Mouse (Mus musculus): ENCODE data around the gene Cspg5. TPM values are rescaled to one million over a fixed set of nuclear protein-coding genes. Genes with fewer than 3 reads are reported as not detected.
A peak's percentile ranks its signal among the peaks of the same experiment; 100 is the strongest.

Cspg5 gene
- polyA plus RNA-seq, 1 experiment from 2014 or later, result 5.4 TPM

DNA sequence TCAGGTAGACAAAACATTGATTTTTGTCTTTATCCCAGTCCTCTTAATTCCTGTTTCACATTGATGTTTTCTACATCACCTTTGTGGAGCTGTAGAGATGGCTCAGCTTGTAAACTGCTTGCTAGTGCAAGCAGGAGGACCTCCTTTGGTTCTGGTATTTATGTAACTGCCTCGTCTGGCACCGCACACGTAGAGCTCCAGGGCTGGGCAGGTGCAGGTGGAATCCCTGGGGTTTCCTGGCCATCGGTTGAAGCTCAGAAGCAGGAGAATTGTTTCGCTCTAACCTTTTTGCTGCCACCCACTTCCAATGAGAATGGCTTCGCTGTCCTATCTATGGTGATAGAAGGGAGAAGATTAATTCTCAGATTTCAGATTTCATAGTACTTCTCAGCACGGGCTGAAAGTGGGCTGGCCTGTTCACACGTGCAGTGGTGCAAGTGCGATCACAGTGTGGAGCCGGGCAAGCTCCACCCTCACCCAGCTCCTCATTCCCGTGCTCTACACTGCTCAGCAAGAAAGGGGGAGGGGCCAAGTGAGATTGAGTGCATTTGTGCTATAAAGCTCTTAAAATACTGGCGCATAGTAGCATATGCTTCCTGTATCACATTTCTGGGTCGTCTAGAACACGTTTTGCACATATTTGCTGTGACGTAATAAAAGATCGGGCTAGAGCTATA is 13.1 kb upstream of the Cspg5 start:
- 86% methylated on average over 16 of the region's 16 CpGs for WGBS
- H3K4me2 ChIP-seq (replicated peaks), result no peak overlapping the region
- ATAC-seq (ENCODE audit: insufficient number of reproducible peaks, insufficient read depth, low FRiP score, low TSS enrichment), result no peak
- no peak overlapping the region for H3K4me3 ChIP-seq
- no peaks in the 10 kb centered on the region for H3K9me3 ChIP-seq
- no peak overlapping the region for H3K9ac ChIP-seq
- no peaks in the 10 kb centered on the region for H3K4me1 ChIP-seq
- no peaks in the 10 kb centered on the region for H3K27me3 ChIP-seq
- H3K27ac ChIP-seq, result no peak overlapping the region
- peaks cover 87% of the 10 kb centered on the region for H3K36me3 ChIP-seq

DNA sequence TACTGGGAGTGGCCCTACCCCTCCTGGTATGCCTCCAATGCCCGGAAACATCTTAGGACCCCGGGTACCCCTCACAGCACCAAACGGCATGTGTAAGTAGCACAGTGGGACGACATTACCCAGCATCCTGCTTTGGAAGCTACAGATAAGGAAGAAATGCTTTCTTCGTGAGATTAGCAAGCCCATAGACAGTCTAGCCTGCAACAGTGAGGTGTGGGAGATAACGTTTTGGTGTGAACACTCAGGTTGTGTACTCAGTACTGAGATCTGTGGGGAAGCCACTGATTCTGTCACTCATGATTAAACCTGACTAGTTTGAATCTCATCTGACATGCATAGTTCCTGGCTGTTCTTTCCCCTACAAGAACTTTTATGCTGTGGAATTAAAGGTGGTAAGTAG is 8.6 kb upstream of the Cspg5 start:
- WGBS, result 96% methylated on average over 6 of the region's 6 CpGs
- Histone ChIP-seq H3K27me3 (no peaks in the 10 kb centered on the region), H3K9ac (no peak overlapping the region), H3K4me1 (no peaks in the 10 kb centered on the region), H3K9me3 (no peaks in the 10 kb centered on the region), H3K27ac (no peak overlapping the region), H3K4me2 (replicated peaks) (no peak overlapping the region), H3K4me3 (no peak overlapping the region), H3K36me3 (peaks cover 88% of the 10 kb centered on the region)
- no peak for ATAC-seq (ENCODE audit: insufficient number of reproducible peaks, insufficient read depth, low FRiP score, low TSS enrichment)

DNA sequence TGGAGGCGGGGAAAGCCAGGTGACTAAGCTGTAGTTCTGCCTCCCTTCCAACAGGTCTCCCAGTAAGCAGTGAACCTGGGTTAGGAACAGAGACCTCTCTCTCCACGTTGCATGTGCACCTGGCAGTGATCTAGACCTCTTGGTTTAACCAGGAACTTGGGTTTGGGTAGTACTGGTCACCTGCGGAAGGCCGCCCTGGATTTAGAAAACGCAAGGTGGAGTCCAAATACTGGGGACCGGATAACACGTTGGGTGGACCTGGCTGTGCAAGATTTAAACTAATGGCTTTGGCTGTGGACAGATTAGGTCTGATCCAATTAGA is 945 bp downstream of the Cspg5 start:
- Histone ChIP-seq H3K9me3 (no peaks in the 10 kb centered on the region), H3K27me3 (peaks cover 50% of the 10 kb centered on the region), H3K4me1 (peaks cover 10% of the 10 kb centered on the region), H3K9ac (no peak overlapping the region; the same call in 1 of the 2 replicates), H3K27ac (no peak overlapping the region), H3K4me3 (peak overlapping the region; percentile 66), H3K4me2 (replicated peaks) (peak overlapping the region; percentile 100), H3K36me3 (peaks cover 16% of the 10 kb centered on the region)
- no peak for ATAC-seq (ENCODE audit: insufficient number of reproducible peaks, insufficient read depth, low FRiP score, low TSS enrichment)
- WGBS, result 23% methylated on average over 7 of the region's 7 CpGs

DNA sequence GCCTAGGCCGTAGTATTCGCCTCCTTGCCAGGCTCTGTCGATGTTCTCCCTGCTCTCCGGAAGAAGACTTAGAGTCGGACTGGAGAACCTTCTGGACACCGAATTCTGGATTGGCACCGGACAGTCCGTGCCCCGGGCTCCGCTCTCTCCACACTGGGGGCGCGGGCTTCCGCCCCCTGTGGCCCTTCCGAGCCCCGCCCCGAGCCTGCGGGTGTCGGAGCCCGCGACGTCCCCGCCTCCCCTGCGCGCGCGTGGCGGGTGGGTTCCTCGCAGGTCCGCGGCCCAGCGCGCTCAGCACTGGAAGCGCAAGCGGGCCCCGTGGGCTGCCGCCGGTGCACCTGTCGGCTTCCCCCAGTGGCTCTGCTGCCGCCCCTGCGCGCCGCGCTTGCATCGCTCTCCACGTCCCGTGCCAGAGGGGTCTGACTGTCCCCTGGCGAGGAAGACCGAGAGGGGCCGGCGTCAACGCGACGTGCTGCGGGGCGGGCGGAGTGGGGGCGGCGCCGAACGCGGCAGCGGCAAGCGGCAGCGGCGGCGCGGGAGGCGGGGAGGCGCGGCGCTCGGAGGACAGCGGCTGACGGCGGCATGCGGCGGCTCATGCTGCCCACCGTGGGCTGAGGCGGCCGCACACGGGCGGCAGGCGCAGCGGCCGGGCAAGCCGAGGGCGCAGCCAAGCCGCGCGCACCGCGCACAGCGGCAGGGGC is 1.5 kb downstream of the Cspg5 start:
- peak overlapping the region; percentile 100 for H3K4me2 ChIP-seq (replicated peaks)
- peaks cover 13% of the 10 kb centered on the region for H3K36me3 ChIP-seq
- peak overlapping the region; percentile 37; the same call in 1 of the 2 replicates for H3K27ac ChIP-seq
- H3K4me1 ChIP-seq, result peaks cover 16% of the 10 kb centered on the region
- peak overlapping the region; percentile 66 for H3K4me3 ChIP-seq
- H3K27me3 ChIP-seq, result peaks cover 50% of the 10 kb centered on the region
- ATAC-seq (ENCODE audit: insufficient number of reproducible peaks, insufficient read depth, low FRiP score, low TSS enrichment), result peak; percentile 28
- no peaks in the 10 kb centered on the region for H3K9me3 ChIP-seq
- H3K9ac ChIP-seq, result peak overlapping the region; percentile 54
- WGBS, result 1% methylated on average over 87 of the region's 93 CpGs

DNA sequence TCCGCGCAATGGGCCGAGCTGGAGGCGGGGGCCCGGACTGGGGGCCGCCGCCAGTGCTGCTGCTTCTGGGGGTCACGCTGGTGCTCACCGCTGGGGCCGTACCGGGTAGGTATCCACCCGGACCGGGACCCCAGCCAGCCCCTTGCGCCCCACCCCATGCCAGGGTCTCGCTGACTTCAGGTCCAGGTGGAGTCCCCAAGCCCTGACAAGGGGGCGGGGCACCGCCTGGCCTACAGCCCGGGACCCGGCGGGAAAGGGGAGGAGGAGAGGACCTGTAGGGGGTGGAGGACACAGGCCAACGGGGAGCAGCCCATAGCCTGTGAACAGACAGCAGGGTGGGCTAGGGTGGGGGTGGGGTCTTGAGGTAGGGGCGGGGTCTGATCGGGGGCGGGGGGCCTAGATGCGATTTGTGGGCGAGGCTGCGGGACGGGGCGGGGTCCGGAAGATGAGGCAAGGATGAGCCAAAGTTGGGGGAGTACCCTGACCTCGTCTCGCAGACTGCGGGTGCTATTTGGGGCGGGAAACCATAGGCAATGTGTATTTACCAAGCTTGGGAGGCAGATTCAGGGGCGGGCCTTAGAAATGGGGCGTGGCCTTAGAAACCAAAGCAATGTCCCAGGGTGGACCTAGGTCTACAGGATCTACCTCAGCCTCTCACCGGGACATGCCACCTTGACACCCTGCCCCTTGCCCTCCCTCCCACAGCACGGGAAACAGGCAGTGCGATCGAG is 2.2 kb downstream of the Cspg5 start:
- H3K9ac ChIP-seq, result peak overlapping the region; percentile 54
- peaks cover 7% of the 10 kb centered on the region; the same call in 1 of the 2 replicates for H3K36me3 ChIP-seq
- peak overlapping the region; percentile 100 for H3K4me2 ChIP-seq (replicated peaks)
- ATAC-seq (ENCODE audit: insufficient number of reproducible peaks, insufficient read depth, low FRiP score, low TSS enrichment), result peak; percentile 70
- peaks cover 18% of the 10 kb centered on the region for H3K4me1 ChIP-seq
- no peaks in the 10 kb centered on the region for H3K9me3 ChIP-seq
- peak overlapping the region; percentile 37; the same call in 1 of the 2 replicates for H3K27ac ChIP-seq
- WGBS, result 4% methylated on average over 33 of the region's 40 CpGs
- peaks cover 50% of the 10 kb centered on the region for H3K27me3 ChIP-seq
- H3K4me3 ChIP-seq, result peak overlapping the region; percentile 66

DNA sequence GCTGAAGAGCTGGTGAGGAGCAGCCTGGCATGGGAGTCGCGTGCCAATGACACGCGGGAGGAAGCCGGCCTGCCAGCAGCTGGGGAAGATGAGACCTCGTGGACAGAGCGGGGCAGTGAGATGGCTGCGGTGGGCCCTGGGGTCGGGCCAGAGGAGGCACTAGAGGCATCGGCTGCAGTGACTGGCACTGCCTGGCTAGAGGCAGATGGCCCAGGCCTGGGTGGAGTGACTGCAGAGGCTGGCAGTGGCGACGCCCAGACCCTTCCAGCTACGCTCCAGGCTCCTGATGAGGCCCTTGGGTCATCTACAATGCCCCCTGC is 2.7 kb downstream of the Cspg5 start:
- Histone ChIP-seq H3K4me3 (peak overlapping the region; percentile 66), H3K4me1 (peaks cover 18% of the 10 kb centered on the region), H3K36me3 (peaks cover 3% of the 10 kb centered on the region; the same call in 1 of the 2 replicates), H3K4me2 (replicated peaks) (peak overlapping the region; percentile 100), H3K9me3 (no peaks in the 10 kb centered on the region), H3K27ac (no peak overlapping the region), H3K27me3 (peaks cover 50% of the 10 kb centered on the region), H3K9ac (peak overlapping the region; percentile 38; the same call in 1 of the 2 replicates)
- ATAC-seq (ENCODE audit: insufficient number of reproducible peaks, insufficient read depth, low FRiP score, low TSS enrichment), result peak; percentile 24; the same call in 1 of the 2 replicates
- WGBS, result 50% methylated on average over 13 of the region's 13 CpGs

DNA sequence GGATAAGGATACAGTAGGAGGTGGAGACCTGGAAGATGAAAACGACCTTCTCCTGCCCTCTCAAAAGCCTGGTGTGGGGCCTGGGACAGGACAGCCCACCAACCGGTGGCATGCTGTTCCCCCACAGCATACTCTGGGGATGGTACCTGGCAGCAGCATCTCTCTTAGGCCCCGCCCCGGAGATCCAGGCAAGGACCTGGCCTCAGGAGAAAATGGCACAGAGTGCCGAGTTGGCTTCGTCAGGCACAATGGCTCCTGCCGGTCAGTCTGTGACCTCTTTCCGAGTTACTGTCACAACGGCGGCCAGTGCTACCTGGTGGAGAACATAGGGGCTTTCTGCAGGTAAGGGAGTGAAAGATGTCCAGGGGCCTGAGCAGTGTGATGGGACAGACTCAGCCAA is 3.5 kb downstream of the Cspg5 start:
- Histone ChIP-seq H3K4me2 (replicated peaks) (no peak overlapping the region), H3K9ac (no peak overlapping the region), H3K4me1 (peaks cover 18% of the 10 kb centered on the region), H3K36me3 (no peaks in the 10 kb centered on the region), H3K4me3 (no peak overlapping the region), H3K27me3 (peaks cover 45% of the 10 kb centered on the region), H3K27ac (no peak overlapping the region), H3K9me3 (no peaks in the 10 kb centered on the region)
- no peak for ATAC-seq (ENCODE audit: insufficient number of reproducible peaks, insufficient read depth, low FRiP score, low TSS enrichment)
- 81% methylated on average over 10 of the region's 10 CpGs for WGBS

DNA sequence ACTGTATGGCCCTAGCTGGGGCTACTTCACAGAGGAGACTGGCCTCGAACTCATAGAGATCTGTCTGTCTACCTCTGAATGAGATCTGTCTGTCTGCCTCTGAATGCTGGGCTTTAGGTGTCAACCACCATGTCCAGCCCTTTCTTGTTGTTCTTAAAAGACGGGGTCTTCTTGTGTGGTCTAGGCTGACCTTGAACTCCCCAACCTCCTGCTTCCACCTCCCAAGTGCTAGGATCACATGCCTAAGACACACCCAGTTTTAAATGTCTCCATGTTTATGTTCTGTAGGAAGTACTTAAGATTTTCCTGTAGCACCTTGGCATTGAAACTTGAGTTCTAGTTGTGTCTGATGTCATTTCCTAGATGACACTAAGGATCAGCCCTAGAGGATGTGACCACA is 5.3 kb downstream of the Cspg5 start:
- Histone ChIP-seq H3K4me2 (replicated peaks) (no peak overlapping the region), H3K27me3 (peaks cover 28% of the 10 kb centered on the region), H3K27ac (no peak overlapping the region)

DNA sequence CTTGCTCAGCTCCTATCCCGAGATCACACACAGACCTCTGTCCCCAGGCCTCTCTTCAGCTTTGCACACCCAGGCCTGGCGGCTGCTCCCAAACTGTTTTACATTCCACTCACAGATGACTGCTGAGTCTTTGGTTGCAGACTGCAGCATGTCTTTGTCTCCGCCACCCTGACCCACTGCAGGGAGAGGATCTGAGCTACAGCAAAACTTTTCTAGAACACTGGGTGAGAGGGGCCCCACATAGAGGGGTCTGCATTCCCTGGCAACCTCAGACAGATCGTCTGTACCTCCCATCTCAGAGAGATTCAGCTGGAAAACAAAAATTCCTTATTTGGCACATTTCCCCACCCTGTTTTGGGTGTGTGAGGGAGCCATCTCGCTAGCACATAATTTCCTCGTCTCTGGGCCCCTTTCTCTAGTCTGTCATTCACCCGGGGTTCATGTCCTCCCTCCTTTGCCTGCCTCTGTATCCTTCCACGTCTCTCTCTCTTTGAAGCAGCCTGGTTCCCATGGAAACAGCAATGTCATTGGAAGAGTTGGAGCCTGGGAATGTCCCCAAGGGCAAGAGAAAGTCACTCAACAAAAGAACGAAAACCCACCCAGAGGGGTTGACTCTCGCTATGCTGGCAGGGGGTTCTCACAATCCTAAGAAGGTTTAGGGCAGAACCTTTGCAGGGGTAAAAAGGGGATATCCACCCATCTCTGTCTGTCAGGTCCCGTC is 6.4 kb downstream of the Cspg5 start:
- 0 out of 2 replicates have a peak, but pooled peaks have one; percentile 58 for ATAC-seq (ENCODE audit: insufficient number of reproducible peaks, insufficient read depth, low FRiP score, low TSS enrichment)
- no peaks in the 10 kb centered on the region for H3K36me3 ChIP-seq
- peak overlapping the region; percentile 24; the same call in 1 of the 2 replicates for H3K9ac ChIP-seq
- H3K4me3 ChIP-seq, result no peak overlapping the region
- H3K4me1 ChIP-seq, result peaks cover 18% of the 10 kb centered on the region
- peaks cover 18% of the 10 kb centered on the region for H3K27me3 ChIP-seq
- peak overlapping the region; percentile 85 for H3K27ac ChIP-seq
- no peaks in the 10 kb centered on the region for H3K9me3 ChIP-seq
- 10% methylated on average over 11 of the region's 11 CpGs for WGBS
- H3K4me2 ChIP-seq (replicated peaks), result peak overlapping the region; percentile 25; the same call in 1 of the 2 replicates

More for the DNA sequence above, 5.3 kb downstream of the Cspg5 start:
- H3K9me3 ChIP-seq, result no peaks in the 10 kb centered on the region
- WGBS, result 84% methylated on average over 2 of the region's 2 CpGs
- no peaks in the 10 kb centered on the region for H3K36me3 ChIP-seq
- H3K4me3 ChIP-seq, result no peak overlapping the region
- ATAC-seq (ENCODE audit: insufficient number of reproducible peaks, insufficient read depth, low FRiP score, low TSS enrichment), result no peak
- H3K4me1 ChIP-seq, result peaks cover 18% of the 10 kb centered on the region
- no peak overlapping the region for H3K9ac ChIP-seq

DNA sequence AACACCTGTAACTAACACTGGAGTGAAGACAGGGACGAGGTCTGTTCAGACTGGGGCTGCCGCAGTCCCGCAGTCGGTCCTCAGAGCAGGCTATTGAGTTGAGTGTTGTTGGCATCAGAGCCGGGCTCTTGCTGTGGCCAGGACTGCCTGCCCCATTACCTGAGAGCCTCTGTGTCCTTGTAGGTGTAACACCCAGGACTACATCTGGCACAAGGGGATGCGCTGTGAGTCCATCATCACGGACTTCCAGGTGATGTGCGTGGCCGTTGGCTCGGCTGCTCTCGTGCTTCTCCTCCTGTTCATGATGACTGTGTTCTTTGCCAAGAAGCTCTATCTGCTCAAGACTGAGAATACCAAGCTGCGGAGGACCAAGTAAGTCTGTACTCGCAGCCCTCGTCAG is 7.2 kb downstream of the Cspg5 start:
- no peak overlapping the region for H3K27ac ChIP-seq
- H3K27me3 ChIP-seq, result peaks cover 10% of the 10 kb centered on the region
- H3K4me3 ChIP-seq, result no peak overlapping the region
- ATAC-seq (ENCODE audit: insufficient number of reproducible peaks, insufficient read depth, low FRiP score, low TSS enrichment), result no peak
- H3K36me3 ChIP-seq, result no peaks in the 10 kb centered on the region
- no peaks in the 10 kb centered on the region for H3K9me3 ChIP-seq
- H3K9ac ChIP-seq, result no peak overlapping the region
- peaks cover 17% of the 10 kb centered on the region for H3K4me1 ChIP-seq
- no peak overlapping the region for H3K4me2 ChIP-seq (replicated peaks)
- 89% methylated on average over 14 of the region's 14 CpGs for WGBS

DNA sequence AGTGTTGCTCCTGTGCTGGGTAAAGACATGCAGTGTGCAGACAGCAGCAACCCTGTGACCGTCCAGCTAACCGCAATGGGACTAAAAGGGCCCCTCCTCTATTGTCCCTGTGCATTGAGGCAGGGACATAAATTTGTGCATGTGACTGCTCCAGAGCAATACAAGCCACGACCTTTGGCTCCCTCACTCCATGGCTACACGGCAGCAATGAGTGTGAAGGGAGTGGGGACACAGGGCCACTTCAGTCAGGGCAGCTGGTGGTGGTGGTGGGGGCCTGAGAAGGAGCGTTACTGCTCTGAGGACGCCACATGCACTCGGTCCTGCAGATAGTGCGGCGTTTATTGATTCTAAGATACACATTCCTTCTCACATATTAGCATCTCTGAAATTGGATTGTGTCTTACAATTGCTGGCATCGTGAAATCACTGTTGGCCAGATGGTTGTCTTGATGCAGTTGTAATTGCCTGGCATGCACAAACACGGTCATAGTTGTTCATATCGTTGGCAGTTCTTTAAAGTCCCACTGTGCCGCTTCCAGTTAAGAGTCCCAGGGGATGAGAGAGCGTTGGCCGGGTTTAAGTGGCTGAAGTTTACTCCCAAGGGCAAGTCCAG is 11.9 kb downstream of the Cspg5 start:
- no peaks in the 10 kb centered on the region for H3K36me3 ChIP-seq
- H3K9ac ChIP-seq, result no peak overlapping the region
- WGBS, result 72% methylated on average over 15 of the region's 15 CpGs
- H3K27ac ChIP-seq, result no peak overlapping the region
- H3K9me3 ChIP-seq, result no peaks in the 10 kb centered on the region
- peak; percentile 81; the same call in 1 of the 2 replicates for ATAC-seq (ENCODE audit: insufficient number of reproducible peaks, insufficient read depth, low FRiP score, low TSS enrichment)
- no peaks in the 10 kb centered on the region for H3K4me1 ChIP-seq
- H3K27me3 ChIP-seq, result no peaks in the 10 kb centered on the region
- no peak overlapping the region for H3K4me3 ChIP-seq
- no peak overlapping the region for H3K4me2 ChIP-seq (replicated peaks)

All from embryonic facial prominence, embryonic 12.5 days (tissue).